Mouse (Mus musculus) heart, embryonic 16.5 days (tissue): ENCODE measurements around the gene Il4i1. TPM values are rescaled to one million over a fixed set of nuclear protein-coding genes. Genes with fewer than 3 reads are reported as not detected.

Source experiments
- ATAC-seq: fragments of 200-750 bp; cut with Nextera tagmentation; replicated peaks from 2 replicates; pipeline ENCODE4 v1.8.0; 2017; ENCODE audit warnings: moderate number of reproducible peaks; ENCODE audit not compliant: insufficient read depth, low FRiP score; ENCODE audit errors: extremely low read depth
- H3K27ac ChIP-seq: fragments of 300-500 bp; sonication (generic); 2 replicates; pipeline ENCODE4 v1.5.1; 2014; ENCODE audit warnings: mild to moderate bottlenecking, low read length, control low read depth, moderate library complexity
- H3K27me3 ChIP-seq: fragments of 300-500 bp; sonication (generic); 2 replicates; pipeline ENCODE4 v1.6.1; 2014; ENCODE audit warnings: low read length, mixed read lengths; ENCODE audit not compliant: control insufficient read depth, insufficient read depth
- H3K36me3 ChIP-seq: fragments of 300-500 bp; sonication (generic); 2 replicates; pipeline ENCODE4 v1.6.1; 2014; ENCODE audit not compliant: control insufficient read depth, insufficient read depth
- H3K4me1 ChIP-seq: fragments of 300-500 bp; sonication (generic); 2 replicates; pipeline ENCODE4 v1.6.1; 2014; ENCODE audit warnings: low read length, mixed read lengths; ENCODE audit not compliant: control insufficient read depth, insufficient read depth
- H3K4me2 ChIP-seq: fragments of 300-500 bp; sonication (generic); 2 replicates; pipeline ENCODE4 v1.6.1; 2014; ENCODE audit warnings: low read depth, mild to moderate bottlenecking, control low read depth, low read length
- H3K4me3 ChIP-seq: fragments of 300-500 bp; sonication (generic); 2 replicates; pipeline ENCODE4 v1.5.1; 2014; ENCODE audit warnings: mild to moderate bottlenecking, control low read depth, low read length
- H3K9ac ChIP-seq: fragments of 300-500 bp; sonication (generic); 2 replicates; pipeline ENCODE4 v1.6.1; 2014; ENCODE audit warnings: low read length, control low read depth
- H3K9me3 ChIP-seq: fragments of 300-500 bp; sonication (generic); replicated peaks from 2 replicates; pipeline ENCODE4 v1.6.1; 2016; ENCODE audit warnings: low read length; ENCODE audit not compliant: control insufficient read depth
- WGBS: fragments of 180-500 bp; shearing (Covaris S2); extraction: QIAGEN DNeasy Blood & Tissue Kit; methylation state at CpG from one replicate; pipeline ENCODE4 v1.1.7; 2014; 5-methylcytosine and 5-hydroxymethylcytosine counted together
- polyA plus RNA-seq: library from polyadenylated mRNA; unstranded; fragments of >200 nt; fragmentation: Nextera tagmentation; extraction: Ambion mirVana; gene quantifications from 2 replicates; pipeline ENCODE4 v1.2.1, GENCODE M21; 2015

The Il4i1 gene
- polyA plus RNA-seq, 1 experiment from 2014 or later = 4.6 TPM

DNA sequence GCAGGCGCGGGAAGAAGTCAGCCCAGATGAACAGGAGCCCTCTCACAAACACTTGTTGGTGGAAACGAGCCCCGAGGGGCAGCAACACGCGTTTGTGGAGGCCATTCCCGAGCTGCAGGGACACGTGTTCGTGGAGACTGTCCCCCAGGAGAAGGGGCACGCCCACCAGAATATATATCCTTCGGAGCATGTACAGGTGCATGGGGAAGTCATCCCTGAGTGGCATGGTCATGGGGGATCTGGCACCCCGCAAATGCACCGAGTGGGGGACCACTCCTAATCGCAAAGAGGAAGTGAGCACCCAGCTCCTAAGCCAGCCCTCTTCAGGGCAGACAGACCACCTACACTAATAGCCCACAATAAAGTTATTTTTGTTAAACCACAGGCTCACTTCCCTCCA is 24.2 kb downstream of the Il4i1 start:
- no peak overlapping the region for H3K27ac ChIP-seq
- H3K4me3 ChIP-seq = no peak overlapping the region
- H3K4me2 ChIP-seq = no peak overlapping the region
- 53% methylated on average over 14 of the region's 14 CpGs for WGBS
- H3K9me3 ChIP-seq = no peaks in the 10 kb centered on the region
- peaks cover 13% of the 10 kb centered on the region for H3K4me1 ChIP-seq
- no peak overlapping the region for H3K9ac ChIP-seq
- H3K36me3 ChIP-seq = peaks cover 38% of the 10 kb centered on the region
- no peak for ATAC-seq
- H3K27me3 ChIP-seq = peaks cover 10% of the 10 kb centered on the region; the same call in 1 of the 2 replicates

GRCm38 (mm10) chr7:44841825-44842463 is 25.8 kb downstream of the Il4i1 start:
- H3K4me2 ChIP-seq = no peak overlapping the region
- H3K36me3 ChIP-seq = peaks cover 49% of the 10 kb centered on the region
- ATAC-seq = no peak
- peaks cover 13% of the 10 kb centered on the region for H3K4me1 ChIP-seq
- no peak overlapping the region for H3K27ac ChIP-seq
- no peak overlapping the region for H3K9ac ChIP-seq
- WGBS = 84% methylated on average over 8 of the region's 8 CpGs
- H3K4me3 ChIP-seq = no peak overlapping the region
- peaks cover 10% of the 10 kb centered on the region; the same call in 1 of the 2 replicates for H3K27me3 ChIP-seq
- no peaks in the 10 kb centered on the region for H3K9me3 ChIP-seq

- Histone ChIP-seq H3K4me1 (peaks cover 12% of the 10 kb centered on the region), H3K36me3 (peaks cover 49% of the 10 kb centered on the region), H3K4me3 (no peak overlapping the region), H3K27me3 (peaks cover 6% of the 10 kb centered on the region; the same call in 1 of the 2 replicates), H3K9ac (no peak overlapping the region), H3K27ac (no peak overlapping the region), H3K4me2 (no peak overlapping the region), H3K9me3 (no peaks in the 10 kb centered on the region)
- ATAC-seq = no peak
- 95% methylated on average over 10 of the region's 10 CpGs for WGBS
Observed at GRCm38 (mm10) chr7:44845006-44845405, 28.8 kb downstream of the Il4i1 start.

DNA sequence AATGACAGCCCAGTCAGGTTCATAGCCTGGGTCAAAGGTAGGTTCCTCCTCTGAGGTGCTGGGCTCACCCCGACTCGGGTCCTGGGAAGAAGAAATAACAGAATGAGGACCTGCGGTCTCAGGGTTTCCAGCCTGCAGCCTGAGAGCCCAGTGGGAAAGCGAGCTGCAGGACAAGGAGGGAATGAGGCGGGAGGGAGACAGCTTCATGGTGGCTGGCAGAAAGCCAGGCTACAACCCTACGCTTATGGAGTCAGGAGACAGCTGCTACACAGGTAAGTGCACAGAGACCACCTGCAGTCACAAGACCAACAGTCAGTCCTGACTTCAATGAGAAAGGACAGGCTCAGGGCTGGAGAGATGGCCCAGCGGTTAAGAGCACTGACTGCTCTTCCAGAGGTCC is 30.6 kb downstream of the Il4i1 start:
- no peaks in the 10 kb centered on the region for H3K9me3 ChIP-seq
- no peak overlapping the region for H3K4me2 ChIP-seq
- WGBS = 91% methylated on average over 7 of the region's 7 CpGs
- H3K9ac ChIP-seq = no peak overlapping the region
- no peak overlapping the region for H3K4me3 ChIP-seq
- ATAC-seq = no peak
- no peaks in the 10 kb centered on the region for H3K27me3 ChIP-seq
- no peak overlapping the region for H3K27ac ChIP-seq
- H3K4me1 ChIP-seq = peaks cover 21% of the 10 kb centered on the region
- H3K36me3 ChIP-seq = peaks cover 37% of the 10 kb centered on the region

DNA sequence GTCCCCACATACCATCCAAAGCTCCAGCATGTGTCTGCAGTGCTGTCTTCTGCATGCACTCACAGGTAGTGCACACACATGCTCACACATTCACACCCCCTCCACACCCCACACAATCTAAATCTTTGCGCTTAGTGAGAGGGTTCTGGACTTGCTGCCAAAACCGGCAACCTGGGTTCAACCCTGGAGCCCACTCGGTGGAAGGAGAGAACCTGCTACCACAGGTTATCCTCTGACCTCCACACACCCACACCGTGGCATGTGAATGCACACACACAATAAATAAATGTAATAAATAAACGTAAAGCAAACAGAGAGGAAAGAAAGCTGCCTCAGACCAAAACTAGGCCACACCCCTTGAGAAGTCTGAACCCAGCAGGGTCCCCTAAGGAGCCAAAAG is 31.6 kb downstream of the Il4i1 start:
- ATAC-seq = no peak
- H3K9ac ChIP-seq = peak overlapping the region; percentile 73
- peaks cover 25% of the 10 kb centered on the region for H3K4me1 ChIP-seq
- H3K36me3 ChIP-seq = peaks cover 33% of the 10 kb centered on the region
- no peaks in the 10 kb centered on the region for H3K27me3 ChIP-seq
- no peaks in the 10 kb centered on the region for H3K9me3 ChIP-seq
- peak overlapping the region; percentile 85 for H3K4me3 ChIP-seq
- H3K27ac ChIP-seq = peak overlapping the region; percentile 99; the same call in 1 of the 2 replicates
- H3K4me2 ChIP-seq = peak overlapping the region; percentile 85
- whole genome bisulfite sequencing = 73% methylated on average over 5 of the region's 5 CpGs

GRCm38 (mm10) chr7:44848561-44849415 is 32.6 kb downstream of the Il4i1 start, which contains the start of the genes Akt1s1 and Tbc1d17:
TSS of gene Akt1s1 (plus strand) at chr7:44848991.
TSS of gene Tbc1d17 (minus strand) at chr7:44849079.
- peak; percentile 85 for ATAC-seq
- Histone ChIP-seq H3K27me3 (no peaks in the 10 kb centered on the region), H3K27ac (peak within 1 kb of the TSS; percentile 99), H3K4me3 (peak within 1 kb of the TSS; percentile 85), H3K9ac (peak within 1 kb of the TSS; percentile 94), H3K36me3 (peaks cover 28% of the 10 kb centered on the region), H3K4me2 (peak within 1 kb of the TSS; percentile 85), H3K4me1 (peaks cover 28% of the 10 kb centered on the region), H3K9me3 (no peaks in the 10 kb centered on the region)
- WGBS = under 1% methylated on average over 54 of the region's 54 CpGs

GRCm38 (mm10) chr7:44849416-44850111 is 33.4 kb downstream of the Il4i1 start:
- peak overlapping the region; percentile 85 for H3K4me3 ChIP-seq
- ATAC-seq = peak; percentile 58
- H3K27me3 ChIP-seq = no peaks in the 10 kb centered on the region
- H3K4me1 ChIP-seq = peaks cover 30% of the 10 kb centered on the region
- peak overlapping the region; percentile 99 for H3K27ac ChIP-seq
- peak overlapping the region; percentile 85 for H3K4me2 ChIP-seq
- WGBS = under 1% methylated on average over 41 of the region's 41 CpGs
- H3K9me3 ChIP-seq = no peaks in the 10 kb centered on the region
- H3K36me3 ChIP-seq = peaks cover 20% of the 10 kb centered on the region
- H3K9ac ChIP-seq = peak overlapping the region; percentile 94

DNA sequence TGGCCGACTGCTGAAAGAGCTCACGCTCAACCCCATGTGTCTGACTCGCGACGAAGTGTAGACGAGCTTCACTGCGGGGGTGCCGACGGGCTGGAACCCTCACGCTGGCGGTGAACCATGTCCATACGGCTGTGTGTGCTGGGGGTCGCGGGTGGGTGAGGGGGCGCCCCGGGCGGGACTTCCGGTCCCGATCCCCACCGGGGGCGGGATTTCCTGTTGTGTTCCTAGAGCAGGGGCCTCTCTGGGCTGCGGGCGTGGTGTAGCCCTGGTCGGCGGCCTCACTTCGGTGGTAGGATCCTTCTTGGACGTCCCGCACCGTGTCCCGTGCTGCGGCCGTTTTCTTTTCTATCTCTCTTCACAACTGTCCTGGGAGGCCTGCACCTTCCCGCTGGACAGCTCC is 34.0 kb downstream of the Il4i1 start:
- H3K4me1 ChIP-seq = peaks cover 33% of the 10 kb centered on the region
- peak overlapping the region; percentile 85 for H3K4me3 ChIP-seq
- no peaks in the 10 kb centered on the region for H3K27me3 ChIP-seq
- no peaks in the 10 kb centered on the region for H3K9me3 ChIP-seq
- H3K27ac ChIP-seq = peak overlapping the region; percentile 99
- peak overlapping the region; percentile 94 for H3K9ac ChIP-seq
- peak overlapping the region; percentile 85 for H3K4me2 ChIP-seq
- WGBS = under 1% methylated on average over 33 of the region's 33 CpGs
- ATAC-seq = peak; percentile 8; the same call in 1 of the 2 replicates
- peaks cover 14% of the 10 kb centered on the region for H3K36me3 ChIP-seq
